Mouse (Mus musculus): ENCODE results near the gene Ptprt.

Gene Ptprt

GRCm38 (mm10) chr2:162660941-162661386 lies at the start of gene Ptprt:
Ptprt (minus strand) TSS chr2:162661147.
- peak; percentile 21 for DNase-seq (ENCODE audit: low spot score)

GRCm38 (mm10) chr2:162710443-162710842 lies 49.5 kb upstream of the Ptprt start:
- DNase-seq (ENCODE audit: low spot score) = no peak

- DNase-seq (ENCODE audit: low spot score) = no peak
Observed at GRCm38 (mm10) chr2:162699691-162700090, 38.7 kb upstream of the Ptprt start.

- DNase-seq (ENCODE audit: low spot score) = no peak
Observed at GRCm38 (mm10) chr2:162699036-162699435, 38.1 kb upstream of the Ptprt start.

GRCm38 (mm10) chr2:162698068-162698467 lies 37.1 kb upstream of the Ptprt start:
- no peak for DNase-seq (ENCODE audit: low spot score)

GRCm38 (mm10) chr2:162697151-162697550 lies 36.2 kb upstream of the Ptprt start:
- no peak for DNase-seq (ENCODE audit: low spot score)

GRCm38 (mm10) chr2:162692143-162692542 lies 31.2 kb upstream of the Ptprt start:
- DNase-seq (ENCODE audit: low spot score) = no peak

- peak; percentile 60 for DNase-seq (ENCODE audit: low spot score)
Observed at GRCm38 (mm10) chr2:162682674-162683073, 21.7 kb upstream of the Ptprt start.

GRCm38 (mm10) chr2:162662431-162662970 lies 1.6 kb upstream of the Ptprt start:
- no peak for DNase-seq (ENCODE audit: low spot score)

GRCm38 (mm10) chr2:162661733-162662132 lies 786 bp upstream of the Ptprt start:
- no peak for DNase-seq (ENCODE audit: low spot score)

GRCm38 (mm10) chr2:162660231-162660940 lies 561 bp downstream of the Ptprt start:
- no peak for DNase-seq (ENCODE audit: low spot score)

GRCm38 (mm10) chr2:162658997-162659396 lies 1.9 kb downstream of the Ptprt start:
- DNase-seq (ENCODE audit: low spot score) = peak; percentile 93

GRCm38 (mm10) chr2:162657541-162657940 lies 3.4 kb downstream of the Ptprt start:
- no peak for DNase-seq (ENCODE audit: low spot score)

- no peak for DNase-seq (ENCODE audit: low spot score)
Observed at GRCm38 (mm10) chr2:162654416-162654815, 6.5 kb downstream of the Ptprt start.

GRCm38 (mm10) chr2:162638676-162639075 lies 22.3 kb downstream of the Ptprt start:
- DNase-seq (ENCODE audit: low spot score) = no peak

GRCm38 (mm10) chr2:162637537-162637936 lies 23.4 kb downstream of the Ptprt start:
- DNase-seq (ENCODE audit: low spot score) = no peak

GRCm38 (mm10) chr2:162636387-162637009 lies 24.4 kb downstream of the Ptprt start:
- no peak for DNase-seq (ENCODE audit: low spot score)

- no peak for DNase-seq (ENCODE audit: low spot score)
Observed at GRCm38 (mm10) chr2:162634901-162635300, 26.0 kb downstream of the Ptprt start.

- DNase-seq (ENCODE audit: low spot score) = no peak
Observed at GRCm38 (mm10) chr2:162626076-162626475, 34.9 kb downstream of the Ptprt start.

- no peak for DNase-seq (ENCODE audit: low spot score)
Observed at GRCm38 (mm10) chr2:162624707-162625106, 36.2 kb downstream of the Ptprt start.

GRCm38 (mm10) chr2:162614256-162614655 lies 46.7 kb downstream of the Ptprt start:
- DNase-seq (ENCODE audit: low spot score) = no peak

GRCm38 (mm10) chr2:162613480-162613879 lies 47.5 kb downstream of the Ptprt start:
- DNase-seq (ENCODE audit: low spot score) = no peak

- no peak for DNase-seq (ENCODE audit: low spot score)
Observed at GRCm38 (mm10) chr2:162602721-162603120, 58.2 kb downstream of the Ptprt start.

Measured in embryo, embryonic 10 days (tissue).